Mouse (Mus musculus): ENCODE measurements around the gene Tbxa2r.

DNA sequence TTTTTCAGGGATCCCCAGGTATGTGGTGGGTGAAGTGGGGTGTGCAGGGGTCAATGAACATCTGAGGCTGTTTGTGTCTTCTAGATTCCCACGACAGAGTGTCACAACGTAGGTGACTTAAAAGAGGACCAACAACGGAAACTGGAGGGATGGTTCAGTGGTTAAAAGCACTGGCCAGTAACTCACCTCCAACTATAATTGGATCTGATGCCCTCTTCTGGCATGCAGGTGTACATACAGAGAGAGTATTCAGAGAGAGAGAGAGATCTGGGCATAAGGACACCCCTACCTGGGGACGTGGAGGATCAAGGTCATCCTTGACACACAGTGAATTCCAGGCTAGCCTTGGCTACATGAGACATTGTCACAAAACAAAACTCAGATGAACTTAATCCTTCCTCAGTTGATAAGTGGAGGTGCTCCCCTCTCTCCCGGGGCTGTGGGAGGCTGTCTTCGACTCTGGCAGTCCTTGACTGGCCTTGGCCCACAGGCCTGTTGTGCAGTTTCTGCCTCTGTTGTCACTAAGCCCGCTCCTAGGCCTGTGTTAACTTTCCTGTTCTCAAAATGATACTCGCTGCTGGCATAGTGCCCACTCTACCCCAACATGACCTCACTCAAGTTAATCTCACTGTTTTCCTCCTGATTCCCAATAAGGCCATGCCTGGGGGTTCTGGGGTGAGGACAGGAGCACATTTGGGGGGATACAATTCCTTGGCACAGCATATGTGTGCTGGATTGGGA, 16.1 kb downstream of the Tbxa2r start:
- TF ChIP-seq MAFK (IDR thresholded peaks at IDR 0.05; ENCODE audit: insufficient replicate concordance, low read length), result no peak
- TF ChIP-seq CTCF (conservative IDR thresholded peaks at IDR 0.05 in 1 of 2, IDR thresholded peaks at IDR 0.05 in 1 of 2; ENCODE audit: low read depth in 2 of 2, low read length in 2 of 2), result peak; percentile 13 to 63; a peak in 2 of 4 replicates
- no peak for TF ChIP-seq E2F4 (IDR thresholded peaks at IDR 0.05; ENCODE audit: insufficient replicate concordance, low read depth, low read length)
- no peak for TF ChIP-seq POLR2A (IDR thresholded peaks at IDR 0.05; ENCODE audit: low read depth, low read length)
- no peak for TF ChIP-seq MXI1 (IDR thresholded peaks at IDR 0.05; ENCODE audit: low read depth, low read length)
- no peak for TF ChIP-seq UBTF (IDR thresholded peaks at IDR 0.05; ENCODE audit: low read depth, low read length)
- TF ChIP-seq RAD21 (IDR thresholded peaks at IDR 0.05; ENCODE audit: low read depth, low read length), result peak; percentile 18; the same call in 1 of the 2 replicates
- no peak for TF ChIP-seq GABPA (IDR thresholded peaks at IDR 0.05; ENCODE audit: insufficient replicate concordance, low read depth, low read length)
- no peak for TF ChIP-seq EP300 (IDR thresholded peaks at IDR 0.05; ENCODE audit: low read length)
- no peak for TF ChIP-seq MAZ (IDR thresholded peaks at IDR 0.05; ENCODE audit: low read depth, low read length)
- no peak for TF ChIP-seq KAT2A (IDR thresholded peaks at IDR 0.05; ENCODE audit: insufficient replicate concordance, low read length)
